Mouse (Mus musculus): Measurements from ENCODE around the gene 4930426L09Rik. TPM values are rescaled to one million over a fixed set of nuclear protein-coding genes. Genes with fewer than 3 reads are reported as not detected.
"Not testable (repeated sequence)": the region's sequence is repeated elsewhere in the genome, so short reads cannot be mapped to it uniquely, and the experiment has no call there.

4930426L09Rik gene
- polyA plus RNA-seq, 1 experiment from 2014 or later: 0.18 TPM

GRCm38 (mm10) chr2:18996451-18997211 is 1.5 kb upstream of the 4930426L09Rik start:
- Histone ChIP-seq H3K4me3 (ENCODE audit: low read length) (peak overlapping the region; percentile 92), H3K9ac (ENCODE audit: low read depth, low read length) (peak overlapping the region; percentile 87), H3K36me3 (ENCODE audit: control insufficient read depth, insufficient read depth, low read length) (no peaks in the 10 kb centered on the region), H3K4me2 (ENCODE audit: low read length) (peak overlapping the region; percentile 98), H3K27me3 (replicated peaks; ENCODE audit: control insufficient read depth, insufficient read depth, low read length) (no peaks in the 10 kb centered on the region), H3K9me3 (ENCODE audit: control insufficient read depth, low read length) (no peaks in the 10 kb centered on the region), H3K4me1 (ENCODE audit: control insufficient read depth, insufficient read depth, low read depth, low read length) (peaks cover 13% of the 10 kb centered on the region), H3K27ac (ENCODE audit: low read depth, low read length) (no peak overlapping the region)
- under 1% methylated on average over 25 of the region's 25 CpGs for WGBS
- ATAC-seq: no peak

DNA sequence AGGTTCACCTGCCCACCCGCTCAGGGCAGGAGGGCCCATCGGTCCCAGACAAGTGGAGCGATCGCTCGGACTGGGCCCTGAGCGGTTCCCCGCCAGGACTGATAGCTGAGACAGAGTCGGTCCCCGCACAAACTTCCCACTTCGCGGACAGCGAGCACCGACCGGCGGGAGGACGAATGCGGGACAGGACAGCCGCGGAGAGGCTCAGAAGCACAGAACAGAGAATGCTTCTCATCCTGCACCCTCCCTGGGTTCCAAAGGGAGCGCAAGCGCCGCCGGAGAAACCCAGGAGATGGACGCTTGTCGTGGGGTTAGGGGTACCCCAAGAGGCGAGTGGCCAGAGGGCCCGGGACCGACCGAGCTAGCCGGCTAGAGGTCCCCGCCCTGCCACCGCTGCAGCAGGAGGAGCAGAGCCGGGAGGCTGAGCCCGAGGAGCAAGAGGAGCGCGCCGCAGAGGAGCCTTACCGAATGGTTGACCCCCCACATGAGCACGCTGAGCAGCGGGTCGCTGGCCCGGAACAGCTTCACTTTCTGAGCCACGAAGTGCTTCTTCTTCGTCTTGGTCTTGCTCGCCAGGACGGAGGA is 664 bp upstream of the 4930426L09Rik start:
- Histone ChIP-seq H3K27me3 (replicated peaks; ENCODE audit: control insufficient read depth, insufficient read depth, low read length) (no peaks in the 10 kb centered on the region), H3K4me3 (ENCODE audit: low read length) (peak overlapping the region; percentile 92), H3K9ac (ENCODE audit: low read depth, low read length) (peak overlapping the region; percentile 87), H3K36me3 (ENCODE audit: control insufficient read depth, insufficient read depth, low read length) (no peaks in the 10 kb centered on the region), H3K9me3 (ENCODE audit: control insufficient read depth, low read length) (no peaks in the 10 kb centered on the region), H3K4me2 (ENCODE audit: low read length) (peak overlapping the region; percentile 98), H3K27ac (ENCODE audit: low read depth, low read length) (peak overlapping the region; percentile 90), H3K4me1 (ENCODE audit: control insufficient read depth, insufficient read depth, low read depth, low read length) (peaks cover 13% of the 10 kb centered on the region)
- peak; percentile 77 for ATAC-seq
- WGBS: under 1% methylated on average over 42 of the region's 46 CpGs

DNA sequence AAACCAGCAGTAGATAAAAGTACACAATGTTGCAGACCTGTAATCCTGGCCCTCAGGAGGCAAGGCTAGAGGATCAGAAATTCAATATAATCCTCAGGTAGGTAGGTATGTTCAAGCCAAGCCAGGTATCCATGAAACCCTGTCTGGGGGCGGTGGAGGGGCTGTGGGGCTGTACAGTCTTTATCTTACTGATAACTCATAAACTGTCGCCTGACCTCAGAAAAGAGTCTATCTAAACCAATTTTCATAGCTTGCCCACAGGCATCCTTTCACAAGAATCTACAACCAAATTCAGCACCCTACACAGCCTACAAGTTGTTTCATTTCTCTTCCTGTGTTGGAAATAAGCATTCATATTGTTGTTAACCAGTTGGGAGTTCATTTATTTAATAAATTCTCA is 1.3 kb downstream of the 4930426L09Rik start:
- WGBS: 90% methylated on average over 2 of the region's 2 CpGs
- no peaks in the 10 kb centered on the region for H3K36me3 ChIP-seq (ENCODE audit: control insufficient read depth, insufficient read depth, low read length)
- no peaks in the 10 kb centered on the region for H3K27me3 ChIP-seq (replicated peaks; ENCODE audit: control insufficient read depth, insufficient read depth, low read length)
- no peak for ATAC-seq
- H3K9me3 ChIP-seq (ENCODE audit: control insufficient read depth, low read length): no peaks in the 10 kb centered on the region
- H3K4me2 ChIP-seq (ENCODE audit: low read length): no peak overlapping the region
- no peak overlapping the region for H3K9ac ChIP-seq (ENCODE audit: low read depth, low read length)
- H3K4me3 ChIP-seq (ENCODE audit: low read length): no peak overlapping the region
- peaks cover 13% of the 10 kb centered on the region for H3K4me1 ChIP-seq (ENCODE audit: control insufficient read depth, insufficient read depth, low read depth, low read length)
- no peak overlapping the region for H3K27ac ChIP-seq (ENCODE audit: low read depth, low read length)

DNA sequence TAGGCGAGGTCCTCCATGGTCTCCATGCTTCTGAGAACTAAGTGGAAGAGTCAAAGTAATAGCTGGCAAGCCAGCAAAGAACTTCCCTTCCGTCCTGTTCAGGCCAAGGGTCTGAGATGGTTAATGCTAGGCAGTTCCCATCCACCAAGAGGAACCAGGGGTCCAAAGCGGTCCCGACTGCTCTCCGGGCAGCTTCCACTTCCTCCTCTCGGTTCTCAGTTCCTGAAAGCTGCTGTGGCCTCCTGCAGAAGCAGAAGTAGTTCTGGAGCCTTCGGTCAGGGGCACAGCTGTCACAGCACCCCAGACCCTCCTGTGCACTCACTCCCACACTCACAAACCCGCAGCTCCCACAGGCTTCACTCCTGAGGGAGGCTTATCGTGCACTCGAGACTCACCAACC is 6.7 kb downstream of the 4930426L09Rik start:
- H3K4me3 ChIP-seq (ENCODE audit: low read length): no peak overlapping the region
- H3K27me3 ChIP-seq (replicated peaks; ENCODE audit: control insufficient read depth, insufficient read depth, low read length): no peaks in the 10 kb centered on the region
- WGBS: 87% methylated on average over 10 of the region's 10 CpGs
- H3K4me1 ChIP-seq (ENCODE audit: control insufficient read depth, insufficient read depth, low read depth, low read length): no peaks in the 10 kb centered on the region
- H3K36me3 ChIP-seq (ENCODE audit: control insufficient read depth, insufficient read depth, low read length): no peaks in the 10 kb centered on the region
- no peak overlapping the region for H3K4me2 ChIP-seq (ENCODE audit: low read length)
- no peaks in the 10 kb centered on the region for H3K9me3 ChIP-seq (ENCODE audit: control insufficient read depth, low read length)
- no peak overlapping the region for H3K27ac ChIP-seq (ENCODE audit: low read depth, low read length)
- ATAC-seq: no peak
- no peak overlapping the region for H3K9ac ChIP-seq (ENCODE audit: low read depth, low read length)

DNA sequence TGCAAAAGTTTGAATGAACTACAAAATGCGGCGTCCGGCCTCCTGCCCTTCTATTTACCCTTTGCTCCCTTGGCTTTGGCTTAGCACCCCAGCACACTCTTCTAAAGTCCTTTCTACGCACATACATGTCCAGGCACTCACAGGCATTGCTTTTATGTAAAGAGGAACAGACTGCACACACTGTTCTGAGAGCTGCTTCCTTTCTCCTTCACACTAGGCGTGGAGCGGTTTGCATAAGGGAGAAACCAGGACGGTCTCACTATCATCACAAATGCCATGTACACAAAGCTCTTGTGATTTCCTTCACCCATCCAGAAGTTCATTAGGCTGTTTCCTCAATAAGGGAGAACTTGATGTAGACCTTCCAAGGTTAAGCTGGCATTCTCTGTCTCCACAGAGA is 8.0 kb downstream of the 4930426L09Rik start:
- Histone ChIP-seq H3K4me3 (ENCODE audit: low read length) (no peak overlapping the region), H3K9ac (ENCODE audit: low read depth, low read length) (no peak overlapping the region), H3K27ac (ENCODE audit: low read depth, low read length) (no peak overlapping the region), H3K4me1 (ENCODE audit: control insufficient read depth, insufficient read depth, low read depth, low read length) (no peaks in the 10 kb centered on the region), H3K4me2 (ENCODE audit: low read length) (no peak overlapping the region), H3K27me3 (replicated peaks; ENCODE audit: control insufficient read depth, insufficient read depth, low read length) (no peaks in the 10 kb centered on the region), H3K9me3 (ENCODE audit: control insufficient read depth, low read length) (no peaks in the 10 kb centered on the region), H3K36me3 (ENCODE audit: control insufficient read depth, insufficient read depth, low read length) (no peaks in the 10 kb centered on the region)
- ATAC-seq: no peak
- 82% methylated on average over 7 of the region's 7 CpGs for WGBS

DNA sequence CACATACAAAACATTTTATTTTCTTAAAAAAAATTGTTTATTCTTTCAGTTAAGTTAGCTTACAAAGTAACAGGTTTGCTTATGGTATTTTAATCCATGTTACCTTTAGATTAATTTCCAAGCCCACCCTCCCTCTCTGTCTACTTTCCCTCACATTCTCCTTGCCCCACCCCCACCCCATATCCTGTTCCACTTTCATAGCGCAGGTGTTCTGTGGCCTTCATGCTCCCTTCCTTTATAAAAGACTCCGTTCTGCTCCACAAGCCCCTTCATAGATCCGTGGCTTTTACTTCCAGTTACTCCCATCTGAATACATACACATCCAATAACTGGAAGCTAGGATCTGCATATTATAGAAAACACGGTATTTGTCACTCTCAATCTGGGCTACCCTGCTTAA is 9.4 kb downstream of the 4930426L09Rik start:
- no peak overlapping the region for H3K4me3 ChIP-seq (ENCODE audit: low read length)
- H3K4me1 ChIP-seq (ENCODE audit: control insufficient read depth, insufficient read depth, low read depth, low read length): no peaks in the 10 kb centered on the region
- no peaks in the 10 kb centered on the region for H3K9me3 ChIP-seq (ENCODE audit: control insufficient read depth, low read length)
- H3K9ac ChIP-seq (ENCODE audit: low read depth, low read length): no peak overlapping the region
- H3K36me3 ChIP-seq (ENCODE audit: control insufficient read depth, insufficient read depth, low read length): no peaks in the 10 kb centered on the region
- no peak overlapping the region for H3K4me2 ChIP-seq (ENCODE audit: low read length)
- no peaks in the 10 kb centered on the region for H3K27me3 ChIP-seq (replicated peaks; ENCODE audit: control insufficient read depth, insufficient read depth, low read length)
- ATAC-seq: no peak
- no peak overlapping the region for H3K27ac ChIP-seq (ENCODE audit: low read depth, low read length)
- 81% methylated on average over 4 of the region's 4 CpGs for WGBS

- H3K4me2 ChIP-seq (ENCODE audit: low read length); H3K9me3 ChIP-seq (ENCODE audit: control insufficient read depth, low read length); H3K9ac ChIP-seq (ENCODE audit: low read depth, low read length); ATAC-seq; H3K4me3 ChIP-seq (ENCODE audit: low read length); H3K36me3 ChIP-seq (ENCODE audit: control insufficient read depth, insufficient read depth, low read length); H3K4me1 ChIP-seq (ENCODE audit: control insufficient read depth, insufficient read depth, low read depth, low read length); H3K27me3 ChIP-seq (replicated peaks; ENCODE audit: control insufficient read depth, insufficient read depth, low read length); H3K27ac ChIP-seq (ENCODE audit: low read depth, low read length): not testable (repeated sequence)
- 69% methylated on average over 1 of the region's 1 CpGs for WGBS
Observed at GRCm38 (mm10) chr2:19010541-19010940, 12.4 kb downstream of the 4930426L09Rik start.

DNA sequence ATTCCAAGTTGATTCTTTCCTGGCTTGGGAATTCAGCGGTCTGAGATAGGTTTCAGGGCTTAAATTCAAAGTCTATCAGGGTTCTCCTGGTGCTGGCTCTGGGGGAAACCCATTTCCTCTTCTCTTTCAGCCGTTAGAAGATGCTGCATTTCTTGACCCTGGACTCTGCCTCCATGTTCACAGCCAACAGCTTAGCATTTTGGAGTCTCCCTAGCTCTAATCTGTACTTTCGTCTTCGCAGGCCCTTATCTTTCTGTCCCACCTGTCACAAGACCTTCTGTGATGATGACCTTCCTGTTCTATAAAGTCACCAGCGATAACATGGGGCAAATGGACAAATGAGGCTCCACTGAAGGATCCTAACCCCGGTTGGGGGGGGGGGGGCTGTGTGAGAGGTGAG is 13.3 kb downstream of the 4930426L09Rik start:
- Histone ChIP-seq H3K36me3 (ENCODE audit: control insufficient read depth, insufficient read depth, low read length) (no peaks in the 10 kb centered on the region), H3K4me2 (ENCODE audit: low read length) (no peak overlapping the region), H3K27me3 (replicated peaks; ENCODE audit: control insufficient read depth, insufficient read depth, low read length) (no peaks in the 10 kb centered on the region), H3K9me3 (ENCODE audit: control insufficient read depth, low read length) (no peaks in the 10 kb centered on the region), H3K4me1 (ENCODE audit: control insufficient read depth, insufficient read depth, low read depth, low read length) (no peaks in the 10 kb centered on the region), H3K27ac (ENCODE audit: low read depth, low read length) (no peak overlapping the region), H3K9ac (ENCODE audit: low read depth, low read length) (no peak overlapping the region), H3K4me3 (ENCODE audit: low read length) (no peak overlapping the region)
- no peak for ATAC-seq
- WGBS: 88% methylated on average over 6 of the region's 6 CpGs

DNA sequence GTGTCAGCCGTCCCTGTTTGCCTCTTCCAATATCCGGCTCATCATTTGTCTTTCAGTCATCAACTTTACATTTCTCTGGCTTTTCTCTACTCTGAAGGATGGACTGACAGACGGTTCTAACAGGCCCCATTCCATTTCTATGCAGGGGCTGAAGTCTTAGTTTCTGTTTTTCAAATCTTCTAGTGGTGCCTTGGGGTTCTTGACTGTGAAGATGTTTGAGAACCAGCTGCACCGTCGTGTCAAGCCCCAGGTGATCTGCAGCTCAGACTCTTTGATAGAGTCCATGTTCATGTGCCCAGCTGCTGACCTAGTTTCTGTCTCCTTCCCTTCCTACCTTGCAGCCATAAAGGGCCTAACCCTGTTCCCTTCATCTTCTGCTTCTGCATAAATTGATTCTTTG is 18.2 kb downstream of the 4930426L09Rik start:
- Histone ChIP-seq H3K9me3 (ENCODE audit: control insufficient read depth, low read length) (no peaks in the 10 kb centered on the region), H3K4me1 (ENCODE audit: control insufficient read depth, insufficient read depth, low read depth, low read length) (no peaks in the 10 kb centered on the region), H3K36me3 (ENCODE audit: control insufficient read depth, insufficient read depth, low read length) (no peaks in the 10 kb centered on the region), H3K27me3 (replicated peaks; ENCODE audit: control insufficient read depth, insufficient read depth, low read length) (no peaks in the 10 kb centered on the region), H3K27ac (ENCODE audit: low read depth, low read length) (no peak overlapping the region), H3K9ac (ENCODE audit: low read depth, low read length) (no peak overlapping the region), H3K4me3 (ENCODE audit: low read length) (no peak overlapping the region), H3K4me2 (ENCODE audit: low read length) (no peak overlapping the region)
- no peak for ATAC-seq
- WGBS: 91% methylated on average over 5 of the region's 5 CpGs
